Mouse (Mus musculus) intestine, postnatal 0 days (tissue): ENCODE data around the gene Ensa. TPM values are rescaled to one million over a fixed set of nuclear protein-coding genes. Genes with fewer than 3 reads are reported as not detected.

Source experiments
- ATAC-seq: fragments of 200-750 bp; cut with Nextera tagmentation; 2 replicates; pipeline ENCODE4 v1.8.0; 2017; ENCODE audit warnings: mild to moderate bottlenecking, moderate TSS enrichment, moderate library complexity
- H3K27ac ChIP-seq: fragments of 300-500 bp; sonication (generic); 2 replicates; pipeline ENCODE4 v1.5.1; 2014; ENCODE audit warnings: mild to moderate bottlenecking, low read depth, low read length, moderate library complexity
- H3K27me3 ChIP-seq: fragments of 300-500 bp; sonication (generic); replicated peaks from 2 replicates; pipeline ENCODE4 v1.6.1; 2014; ENCODE audit warnings: low read length, mixed read lengths; ENCODE audit not compliant: control insufficient read depth, insufficient read depth
- H3K36me3 ChIP-seq: fragments of 300-500 bp; sonication (generic); 2 replicates; pipeline ENCODE4 v1.6.1; 2014; ENCODE audit warnings: mild to moderate bottlenecking, moderate library complexity; ENCODE audit not compliant: control insufficient read depth, insufficient read depth
- H3K4me1 ChIP-seq: fragments of 300-500 bp; sonication (generic); replicated peaks from 2 replicates; pipeline ENCODE4 v1.6.1; 2014; ENCODE audit warnings: antibody characterized with exemption, low read length, mixed read lengths; ENCODE audit not compliant: control insufficient read depth, insufficient read depth
- H3K4me2 ChIP-seq: fragments of 300-500 bp; sonication (generic); replicated peaks from 2 replicates; pipeline ENCODE4 v1.6.1; 2014; ENCODE audit warnings: low read depth, mild to moderate bottlenecking, moderate library complexity
- H3K4me3 ChIP-seq: fragments of 300-500 bp; sonication (generic); 2 replicates; pipeline ENCODE4 v1.5.1; 2014; ENCODE audit warnings: low read depth, low read length
- H3K9ac ChIP-seq: fragments of 300-500 bp; sonication (generic); 2 replicates; pipeline ENCODE4 v1.6.1; 2014; ENCODE audit warnings: mild to moderate bottlenecking, low read depth, low read length
- H3K9me3 ChIP-seq: fragments of 300-500 bp; sonication (generic); 2 replicates; pipeline ENCODE4 v1.6.1; 2016; ENCODE audit warnings: mixed run types; ENCODE audit not compliant: control insufficient read depth
- CTCF ChIP-seq: sonication (generic); IDR thresholded peaks from 2 replicates; pipeline ENCODE4 v1.5.1; 2016; ENCODE audit warnings: low read depth, mild to moderate bottlenecking, control low read depth, antibody characterized with exemption, moderate library complexity
- WGBS: fragments of 180-500 bp; shearing (Covaris S2); extraction: QIAGEN DNeasy Blood & Tissue Kit; methylation state at CpG from one replicate; pipeline ENCODE4 v1.1.7; 2014; 5-methylcytosine and 5-hydroxymethylcytosine counted together
- polyA plus RNA-seq: library from polyadenylated mRNA; unstranded; fragments of >200 nt; fragmentation: Nextera tagmentation; extraction: Ambion mirVana; gene quantifications from 2 replicates; pipeline ENCODE4 v1.2.1, GENCODE M21; 2015

Gene Ensa
- polyA plus RNA-seq, 1 experiment from 2014 or later, result 44.0 TPM

- Histone ChIP-seq H3K4me1 (peaks cover 8% of the 10 kb centered on the region), H3K27ac (0 out of 2 replicates have a peak overlapping the region, but pooled peaks have one; percentile 10), H3K9me3 (no peaks in the 10 kb centered on the region), H3K27me3 (no peaks in the 10 kb centered on the region), H3K4me3 (peak overlapping the region; percentile 99), H3K4me2 (peak overlapping the region; percentile 71), H3K9ac (peak overlapping the region; percentile 99), H3K36me3 (peaks cover 21% of the 10 kb centered on the region)
- no peak for TF ChIP-seq CTCF
- ATAC-seq, result no peak
- WGBS, result 7% methylated on average over 2 of the region's 2 CpGs
Observed at GRCm38 (mm10) chr3:95660788-95661478, 36.1 kb downstream of the Ensa start.

- H3K36me3 ChIP-seq, result peaks cover 21% of the 10 kb centered on the region
- peak overlapping the region; percentile 73 for H3K27ac ChIP-seq
- 0 out of 2 replicates have a peak, but pooled peaks have one; percentile 10 for ATAC-seq
- no peak for TF ChIP-seq CTCF
- WGBS, result 18% methylated on average over 7 of the region's 7 CpGs
- no peaks in the 10 kb centered on the region for H3K27me3 ChIP-seq
- peak overlapping the region; percentile 8; the same call in 1 of the 2 replicates for H3K9ac ChIP-seq
- peak overlapping the region; percentile 99 for H3K4me3 ChIP-seq
- H3K9me3 ChIP-seq, result no peaks in the 10 kb centered on the region
- H3K4me2 ChIP-seq, result peak overlapping the region; percentile 71
- H3K4me1 ChIP-seq, result peaks cover 16% of the 10 kb centered on the region
Observed at GRCm38 (mm10) chr3:95661945-95662715, 37.3 kb downstream of the Ensa start.

GRCm38 (mm10) chr3:95662724-95663449, 38.1 kb downstream of the Ensa start:
- TF ChIP-seq CTCF, result no peak
- peak overlapping the region; percentile 73; the same call in 1 of the 2 replicates for H3K27ac ChIP-seq
- no peaks in the 10 kb centered on the region for H3K9me3 ChIP-seq
- H3K4me1 ChIP-seq, result peaks cover 17% of the 10 kb centered on the region
- ATAC-seq, result no peak
- H3K4me2 ChIP-seq, result peak overlapping the region; percentile 71
- 55% methylated on average over 7 of the region's 7 CpGs for WGBS
- H3K9ac ChIP-seq, result peak overlapping the region; percentile 8; the same call in 1 of the 2 replicates
- peak overlapping the region; percentile 7; the same call in 1 of the 2 replicates for H3K4me3 ChIP-seq
- peaks cover 21% of the 10 kb centered on the region for H3K36me3 ChIP-seq
- no peaks in the 10 kb centered on the region for H3K27me3 ChIP-seq

- Histone ChIP-seq H3K9me3 (no peaks in the 10 kb centered on the region), H3K27ac (no peak overlapping the region), H3K4me3 (no peak overlapping the region), H3K4me1 (peaks cover 17% of the 10 kb centered on the region), H3K27me3 (no peaks in the 10 kb centered on the region), H3K4me2 (no peak overlapping the region), H3K36me3 (peaks cover 21% of the 10 kb centered on the region), H3K9ac (no peak overlapping the region)
- no peak for TF ChIP-seq CTCF
- 87% methylated on average over 2 of the region's 2 CpGs for WGBS
- no peak for ATAC-seq
Observed at GRCm38 (mm10) chr3:95663486-95663885, 38.7 kb downstream of the Ensa start.

- peak overlapping the region; percentile 47; the same call in 1 of the 2 replicates for H3K27ac ChIP-seq
- ATAC-seq, result no peak
Observed at GRCm38 (mm10) chr3:95663969-95664608, 39.3 kb downstream of the Ensa start.

More at GRCm38 (mm10) chr3:95663969-95664608, 39.3 kb downstream of the Ensa start:
- H3K4me1 ChIP-seq, result peaks cover 17% of the 10 kb centered on the region
- no peaks in the 10 kb centered on the region for H3K27me3 ChIP-seq
- no peak for TF ChIP-seq CTCF
- no peak overlapping the region for H3K9ac ChIP-seq
- no peak overlapping the region for H3K4me3 ChIP-seq
- WGBS, result 85% methylated on average over 3 of the region's 3 CpGs
- no peaks in the 10 kb centered on the region for H3K9me3 ChIP-seq
- H3K4me2 ChIP-seq, result no peak overlapping the region
- peaks cover 21% of the 10 kb centered on the region for H3K36me3 ChIP-seq
